Mouse (Mus musculus): ENCODE measurements around the gene Suco. TPM values are rescaled to one million over a fixed set of nuclear protein-coding genes. Genes with fewer than 3 reads are reported as not detected.

Suco gene
- polyA plus RNA-seq (2014; fragmentation: Illumina TruSeq; extraction: RNeasy Lipid Tissue Mini Kit (QIAGEN cat#74804); ENCODE audit: low read depth, low replicate concordance) = 169 TPM

GRCm38 (mm10) chr1:161876553-161877447, at the start of gene Suco:
Gene Suco, minus strand, starts transcription at chr1:161876682.

GRCm38 (mm10) chr1:161788339-161788738, 88.1 kb downstream of the Suco start, which contains the start of gene Fasl:
Gene Fasl, minus strand, starts transcription at chr1:161788495.

Other genes starting within 250 kb of the Suco start
- gene Fasl, start 88.2 kb downstream of the Suco start, polyA plus RNA-seq (2014; fragmentation: Illumina TruSeq; extraction: RNeasy Lipid Tissue Mini Kit (QIAGEN cat#74804); ENCODE audit: low read depth, low replicate concordance) = 0.41 TPM
- 21.5 TPM for gene Pigc, start 92.5 kb upstream of the Suco start, polyA plus RNA-seq (2014; fragmentation: Illumina TruSeq; extraction: RNeasy Lipid Tissue Mini Kit (QIAGEN cat#74804); ENCODE audit: low read depth, low replicate concordance)
- not detected for gene 4930558K02Rik, start 103.0 kb upstream of the Suco start, polyA plus RNA-seq (2014; fragmentation: Illumina TruSeq; extraction: RNeasy Lipid Tissue Mini Kit (QIAGEN cat#74804); ENCODE audit: low read depth, low replicate concordance)